Mouse (Mus musculus) midbrain, embryonic 13.5 days (tissue): Measurements from ENCODE around the gene Ccdc92b. TPM values are rescaled to one million over a fixed set of nuclear protein-coding genes. Genes with fewer than 3 reads are reported as not detected.
A peak's percentile ranks its signal among the peaks of the same experiment; 100 is the strongest.

ENCODE experiments used
- ATAC-seq: fragments of 200-750 bp; cut with Nextera tagmentation; 2 replicates; pipeline ENCODE4 v1.8.0; 2017; ENCODE audit warnings: mild to moderate bottlenecking, moderate TSS enrichment, moderate library complexity
- H3K27ac ChIP-seq: fragments of 300-500 bp; sonication (generic); 2 replicates; pipeline ENCODE4 v1.5.1; 2015; ENCODE audit warnings: inconsistent platforms, mild to moderate bottlenecking, moderate library complexity
- H3K27me3 ChIP-seq: fragments of 300-500 bp; sonication (generic); 2 replicates; pipeline ENCODE4 v1.6.1; 2015; ENCODE audit warnings: mild to moderate bottlenecking, inconsistent platforms
- H3K36me3 ChIP-seq: fragments of 300-500 bp; sonication (generic); 2 replicates; pipeline ENCODE4 v1.6.1; 2015; ENCODE audit warnings: mild to moderate bottlenecking, inconsistent platforms
- H3K4me1 ChIP-seq: fragments of 300-500 bp; sonication (generic); replicated peaks from 2 replicates; pipeline ENCODE4 v1.6.1; 2015; ENCODE audit warnings: inconsistent platforms
- H3K4me2 ChIP-seq: fragments of 300-500 bp; sonication (generic); replicated peaks from 2 replicates; pipeline ENCODE4 v1.6.1; 2015; ENCODE audit warnings: moderate library complexity, mild to moderate bottlenecking, inconsistent platforms
- H3K4me3 ChIP-seq: fragments of 300-500 bp; sonication (generic); replicated peaks from 2 replicates; pipeline ENCODE4 v1.5.1; 2015; ENCODE audit warnings: mild to moderate bottlenecking, inconsistent platforms
- H3K9ac ChIP-seq: fragments of 300-500 bp; sonication (generic); replicated peaks from 2 replicates; pipeline ENCODE4 v1.6.1; 2015; ENCODE audit warnings: mild to moderate bottlenecking, inconsistent platforms
- H3K9me3 ChIP-seq: fragments of 300-500 bp; sonication (generic); 2 replicates; pipeline ENCODE4 v1.6.1; 2016; ENCODE audit warnings: mild to moderate bottlenecking, inconsistent platforms
- WGBS: fragments of 180-500 bp; shearing (Covaris S2); methylation state at CpG from one replicate; pipeline ENCODE4 v1.1.7; 2015; 5-methylcytosine and 5-hydroxymethylcytosine counted together
- polyA plus RNA-seq: library from polyadenylated mRNA; unstranded; fragments of >200 nt; fragmentation: Nextera tagmentation; extraction: Ambion mirVana; gene quantifications from 2 replicates; pipeline ENCODE4 v1.2.1, GENCODE M21; 2015

The Ccdc92b gene
- polyA plus RNA-seq, 1 experiment from 2014 or later = 1.7 TPM

- no peaks in the 10 kb centered on the region for H3K27me3 ChIP-seq
- H3K9ac ChIP-seq = no peak overlapping the region
- no peaks in the 10 kb centered on the region for H3K4me1 ChIP-seq
- WGBS = 93% methylated on average over 8 of the region's 8 CpGs
- H3K9me3 ChIP-seq = no peaks in the 10 kb centered on the region
- no peak overlapping the region for H3K4me2 ChIP-seq
- ATAC-seq = no peak
- no peak overlapping the region for H3K4me3 ChIP-seq
- H3K27ac ChIP-seq = no peak overlapping the region
- H3K36me3 ChIP-seq = peaks cover 97% of the 10 kb centered on the region
Measured at GRCm38 (mm10) chr11:74664906-74665305, 45.5 kb downstream of the Ccdc92b start.

DNA sequence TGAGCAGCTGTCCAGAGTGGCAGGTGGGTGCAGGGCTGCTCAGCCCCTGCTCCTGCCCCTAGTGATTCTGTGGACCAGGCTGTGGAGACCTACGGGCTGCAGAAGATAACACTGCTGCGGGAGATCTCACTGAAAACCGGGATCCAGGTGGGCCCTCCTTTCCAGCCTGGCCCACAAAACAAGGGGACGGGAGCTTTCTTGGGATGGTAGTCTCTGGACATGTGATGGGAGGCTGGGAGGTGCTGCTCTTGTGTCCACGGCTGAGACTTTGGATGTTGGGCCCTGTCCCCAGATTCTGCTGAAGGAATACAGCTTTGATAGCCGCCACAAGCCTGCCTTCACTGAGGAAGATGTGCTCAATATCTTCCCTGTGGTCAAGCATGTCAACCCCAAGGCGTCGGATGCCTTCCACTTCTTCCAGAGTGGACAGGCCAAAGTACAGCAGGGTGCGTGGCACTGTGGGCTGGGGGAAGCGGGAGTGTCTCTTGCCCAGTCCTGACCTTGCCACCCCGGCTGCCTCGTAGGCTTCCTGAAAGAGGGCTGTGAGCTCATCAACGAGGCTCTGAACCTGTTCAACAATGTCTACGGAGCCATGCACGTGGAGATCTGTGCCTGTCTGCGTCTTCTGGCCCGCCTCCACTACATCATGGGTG is 46.4 kb downstream of the Ccdc92b start:
- Histone ChIP-seq H3K36me3 (peaks cover 88% of the 10 kb centered on the region), H3K9ac (no peak overlapping the region), H3K9me3 (no peaks in the 10 kb centered on the region), H3K27me3 (no peaks in the 10 kb centered on the region), H3K4me3 (no peak overlapping the region), H3K27ac (no peak overlapping the region), H3K4me2 (no peak overlapping the region), H3K4me1 (no peaks in the 10 kb centered on the region)
- 0 out of 2 replicates have a peak, but pooled peaks have one; percentile 28 for ATAC-seq
- 95% methylated on average over 17 of the region's 17 CpGs for WGBS

- H3K36me3 ChIP-seq = peaks cover 83% of the 10 kb centered on the region
- no peak for ATAC-seq
- H3K9ac ChIP-seq = no peak overlapping the region
- no peak overlapping the region for H3K4me2 ChIP-seq
- no peak overlapping the region for H3K4me3 ChIP-seq
- H3K27me3 ChIP-seq = no peaks in the 10 kb centered on the region
- H3K4me1 ChIP-seq = no peaks in the 10 kb centered on the region
- WGBS = 95% methylated on average over 5 of the region's 5 CpGs
- H3K9me3 ChIP-seq = no peaks in the 10 kb centered on the region
- no peak overlapping the region for H3K27ac ChIP-seq
Measured at GRCm38 (mm10) chr11:74666284-74666652, 46.9 kb downstream of the Ccdc92b start.

DNA sequence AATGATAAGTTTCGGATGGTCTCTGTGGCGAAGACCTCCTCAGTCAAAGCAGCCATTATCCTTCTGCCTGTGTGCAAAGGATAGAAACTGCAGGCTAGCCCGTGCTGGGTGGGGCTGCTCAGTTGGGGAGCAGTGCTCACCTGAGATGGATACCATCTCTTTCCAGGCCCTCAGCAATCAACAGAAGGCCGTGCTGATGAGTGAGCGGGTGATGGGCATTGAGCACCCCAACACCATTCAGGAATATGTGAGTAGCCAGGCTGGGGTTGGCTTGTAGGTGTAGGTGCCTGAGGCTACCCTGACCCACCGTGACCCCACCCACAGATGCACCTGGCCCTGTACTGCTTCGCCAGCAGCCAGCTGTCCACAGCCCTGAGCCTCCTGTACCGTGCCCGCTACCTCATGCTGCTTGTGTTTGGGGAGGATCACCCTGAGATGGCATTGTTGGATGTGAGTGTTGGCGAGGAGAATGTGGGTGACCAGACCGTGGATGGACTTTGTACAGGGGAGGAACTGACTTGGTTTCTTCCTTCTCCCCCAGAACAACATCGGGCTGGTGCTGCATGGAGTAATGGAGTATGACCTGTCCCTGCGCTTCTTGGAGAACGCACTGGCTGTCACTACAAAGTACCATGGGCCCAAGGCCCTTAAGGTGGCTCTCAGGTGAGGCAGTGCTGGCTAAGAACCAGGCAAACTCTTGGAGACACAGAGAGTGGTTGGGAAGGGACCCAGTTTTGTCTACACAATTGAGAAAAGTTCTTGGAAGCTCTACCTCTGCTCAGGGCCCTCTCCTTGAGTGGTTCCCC is 47.6 kb downstream of the Ccdc92b start:
- Histone ChIP-seq H3K27ac (no peak overlapping the region), H3K4me2 (no peak overlapping the region), H3K4me3 (no peak overlapping the region), H3K9me3 (no peaks in the 10 kb centered on the region), H3K4me1 (no peaks in the 10 kb centered on the region), H3K27me3 (no peaks in the 10 kb centered on the region), H3K9ac (no peak overlapping the region), H3K36me3 (peaks cover 76% of the 10 kb centered on the region)
- 95% methylated on average over 14 of the region's 14 CpGs for WGBS
- ATAC-seq = no peak

- H3K27ac ChIP-seq = no peak overlapping the region
- H3K4me3 ChIP-seq = no peak overlapping the region
- no peaks in the 10 kb centered on the region for H3K27me3 ChIP-seq
- H3K9ac ChIP-seq = no peak overlapping the region
- no peak overlapping the region for H3K4me2 ChIP-seq
- peaks cover 70% of the 10 kb centered on the region for H3K36me3 ChIP-seq
- H3K9me3 ChIP-seq = no peaks in the 10 kb centered on the region
- 93% methylated on average over 13 of the region's 13 CpGs for WGBS
- no peaks in the 10 kb centered on the region for H3K4me1 ChIP-seq
- no peak for ATAC-seq
Measured at GRCm38 (mm10) chr11:74667582-74668010, 48.2 kb downstream of the Ccdc92b start.

GRCm38 (mm10) chr11:74668466-74668865 is 49.1 kb downstream of the Ccdc92b start:
- no peak overlapping the region for H3K4me3 ChIP-seq
- no peaks in the 10 kb centered on the region for H3K4me1 ChIP-seq
- H3K9me3 ChIP-seq = no peaks in the 10 kb centered on the region
- H3K27ac ChIP-seq = no peak overlapping the region
- no peak overlapping the region for H3K4me2 ChIP-seq
- WGBS = 96% methylated on average over 5 of the region's 5 CpGs
- H3K27me3 ChIP-seq = no peaks in the 10 kb centered on the region
- peaks cover 68% of the 10 kb centered on the region for H3K36me3 ChIP-seq
- no peak for ATAC-seq
- H3K9ac ChIP-seq = no peak overlapping the region

DNA sequence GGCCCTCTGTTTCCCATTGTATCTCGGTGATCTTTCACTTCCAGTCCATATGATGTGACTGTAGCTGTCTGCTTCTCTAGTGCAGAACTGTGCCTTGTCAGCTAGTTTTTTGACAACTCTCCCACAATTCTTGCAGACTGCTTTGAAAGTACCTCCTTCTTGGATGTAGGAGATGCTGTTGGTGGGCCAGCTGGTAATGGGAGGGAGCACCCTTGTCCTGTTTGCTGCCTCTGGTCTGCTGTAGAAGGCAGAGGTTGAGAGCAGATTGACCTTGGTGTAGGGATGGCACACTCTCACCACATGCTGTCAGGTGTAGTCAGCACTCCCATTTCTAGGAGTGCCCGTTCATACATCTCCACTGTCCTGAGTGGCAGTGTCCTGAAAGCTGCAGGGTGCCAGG is 49.6 kb downstream of the Ccdc92b start:
- no peaks in the 10 kb centered on the region for H3K27me3 ChIP-seq
- no peak overlapping the region for H3K4me3 ChIP-seq
- H3K9me3 ChIP-seq = no peaks in the 10 kb centered on the region
- H3K9ac ChIP-seq = no peak overlapping the region
- H3K27ac ChIP-seq = no peak overlapping the region
- H3K4me1 ChIP-seq = no peaks in the 10 kb centered on the region
- H3K4me2 ChIP-seq = no peak overlapping the region
- H3K36me3 ChIP-seq = peaks cover 66% of the 10 kb centered on the region
- WGBS = 93% methylated on average over 2 of the region's 2 CpGs
- ATAC-seq = no peak

DNA sequence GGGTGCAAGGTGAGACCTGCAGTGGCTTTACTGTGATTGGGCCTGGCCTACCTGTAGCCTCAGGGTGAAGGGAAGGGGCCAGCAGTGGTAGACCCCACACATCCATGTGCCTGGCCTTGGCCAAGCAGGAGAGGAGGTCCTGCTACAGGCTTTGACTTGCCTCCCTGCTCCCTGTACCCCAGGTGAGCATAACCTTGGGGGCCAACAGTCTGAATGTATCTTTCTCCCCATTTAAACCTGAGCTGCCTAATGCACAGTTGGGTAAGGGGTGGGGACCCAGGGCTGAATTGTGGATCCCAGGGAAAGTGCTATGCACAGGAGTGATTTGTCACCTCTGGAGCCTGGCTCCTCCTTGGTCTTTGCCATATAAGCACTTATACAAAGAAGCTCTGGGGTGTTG is 50.7 kb downstream of the Ccdc92b start:
- Histone ChIP-seq H3K27ac (no peak overlapping the region), H3K4me2 (no peak overlapping the region), H3K9ac (no peak overlapping the region), H3K4me1 (no peaks in the 10 kb centered on the region), H3K36me3 (peaks cover 64% of the 10 kb centered on the region), H3K4me3 (no peak overlapping the region), H3K9me3 (no peaks in the 10 kb centered on the region), H3K27me3 (no peaks in the 10 kb centered on the region)
- peak; percentile 22; the same call in 1 of the 2 replicates for ATAC-seq

DNA sequence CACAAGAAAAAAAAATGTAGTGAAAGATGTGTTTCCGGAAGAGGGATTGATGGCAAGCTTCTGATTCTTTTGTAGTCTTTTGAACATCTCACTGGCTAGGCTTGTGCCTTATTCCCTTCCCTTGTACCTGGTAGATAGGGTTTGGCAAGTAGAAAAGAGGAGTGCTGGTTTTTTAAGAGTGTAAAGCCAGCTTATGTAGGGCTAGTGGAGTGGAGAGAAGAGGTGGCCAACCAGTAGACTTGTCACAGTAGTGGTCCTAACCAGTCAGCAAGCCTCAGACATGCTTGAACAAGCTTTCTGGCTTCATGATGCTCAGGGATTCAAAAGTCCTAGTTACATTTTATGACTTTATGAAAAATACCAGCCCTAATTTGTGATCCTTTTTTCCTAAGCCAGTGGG is 51.6 kb downstream of the Ccdc92b start:
- no peaks in the 10 kb centered on the region for H3K9me3 ChIP-seq
- no peak overlapping the region for H3K27ac ChIP-seq
- no peaks in the 10 kb centered on the region for H3K4me1 ChIP-seq
- H3K27me3 ChIP-seq = no peaks in the 10 kb centered on the region
- H3K36me3 ChIP-seq = peaks cover 58% of the 10 kb centered on the region
- 92% methylated on average over 1 of the region's 1 CpGs for WGBS
- no peak for ATAC-seq
- no peak overlapping the region for H3K4me2 ChIP-seq
- H3K9ac ChIP-seq = no peak overlapping the region
- no peak overlapping the region for H3K4me3 ChIP-seq

DNA sequence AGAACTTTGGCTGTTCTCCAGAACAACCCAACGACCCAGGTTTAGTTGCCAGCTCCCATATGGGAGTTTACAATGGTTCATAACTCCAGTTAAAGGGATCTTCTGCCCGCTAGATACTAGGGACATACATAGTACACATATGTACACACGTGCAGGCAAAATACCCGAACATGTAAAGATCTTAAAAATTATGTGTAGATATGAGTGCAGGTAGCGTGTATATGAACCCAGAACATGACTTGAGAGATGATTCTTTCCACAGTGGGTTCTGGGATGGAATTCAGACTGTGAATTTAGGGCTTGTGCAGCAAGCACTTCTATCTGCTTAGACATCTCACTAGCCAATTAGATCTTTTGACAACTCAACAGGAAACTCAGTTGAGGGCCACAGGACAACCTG is 52.4 kb downstream of the Ccdc92b start:
- Histone ChIP-seq H3K36me3 (peaks cover 53% of the 10 kb centered on the region), H3K4me3 (no peak overlapping the region)

GRCm38 (mm10) chr11:74672901-74673513 is 53.6 kb downstream of the Ccdc92b start:
- Histone ChIP-seq H3K4me1 (no peaks in the 10 kb centered on the region), H3K27ac (no peak overlapping the region), H3K9ac (no peak overlapping the region), H3K4me3 (no peak overlapping the region), H3K36me3 (peaks cover 53% of the 10 kb centered on the region), H3K4me2 (no peak overlapping the region), H3K27me3 (no peaks in the 10 kb centered on the region), H3K9me3 (no peaks in the 10 kb centered on the region)
- 91% methylated on average over 6 of the region's 6 CpGs for WGBS
- ATAC-seq = no peak

More for the DNA sequence above, 52.4 kb downstream of the Ccdc92b start:
- Histone ChIP-seq H3K9ac (no peak overlapping the region), H3K27me3 (no peaks in the 10 kb centered on the region), H3K4me1 (no peaks in the 10 kb centered on the region), H3K4me2 (no peak overlapping the region), H3K9me3 (no peaks in the 10 kb centered on the region), H3K27ac (0 out of 2 replicates have a peak overlapping the region, but pooled peaks have one; percentile 30)
- no peak for ATAC-seq
- WGBS = 95% methylated on average over 5 of the region's 5 CpGs

GRCm38 (mm10) chr11:74673561-74673960 is 54.2 kb downstream of the Ccdc92b start:
- Histone ChIP-seq H3K27me3 (no peaks in the 10 kb centered on the region), H3K9ac (no peak overlapping the region), H3K36me3 (peaks cover 54% of the 10 kb centered on the region), H3K27ac (no peak overlapping the region), H3K4me2 (no peak overlapping the region), H3K9me3 (no peaks in the 10 kb centered on the region), H3K4me3 (no peak overlapping the region), H3K4me1 (no peaks in the 10 kb centered on the region)
- WGBS = 86% methylated on average over 1 of the region's 1 CpGs
- no peak for ATAC-seq
